Mouse (Mus musculus): ENCODE results near the gene Zbed6.

The Zbed6 gene

DNA sequence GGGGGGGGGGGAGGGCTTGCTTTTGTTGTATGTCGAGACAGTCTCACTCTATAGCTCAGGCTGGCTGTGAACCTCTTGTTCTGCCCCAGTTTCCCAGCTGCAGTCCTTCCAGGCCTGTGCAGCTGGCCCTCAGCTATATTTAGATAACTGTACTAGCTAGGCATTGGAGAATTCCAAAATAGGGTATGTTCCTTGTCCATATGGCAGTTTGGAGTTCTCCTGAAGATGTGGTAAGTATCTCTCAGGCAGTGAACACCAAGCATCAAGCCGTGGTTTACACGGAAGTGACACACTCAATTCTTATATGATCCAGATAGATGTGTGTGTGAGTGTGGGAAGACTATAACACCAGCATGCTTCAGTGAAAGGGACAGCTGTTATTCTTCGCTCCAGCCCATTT is 2.7 kb upstream of the Zbed6 start:
- no peak for DNase-seq (ENCODE audit: low spot score in 2 of 2)

DNA sequence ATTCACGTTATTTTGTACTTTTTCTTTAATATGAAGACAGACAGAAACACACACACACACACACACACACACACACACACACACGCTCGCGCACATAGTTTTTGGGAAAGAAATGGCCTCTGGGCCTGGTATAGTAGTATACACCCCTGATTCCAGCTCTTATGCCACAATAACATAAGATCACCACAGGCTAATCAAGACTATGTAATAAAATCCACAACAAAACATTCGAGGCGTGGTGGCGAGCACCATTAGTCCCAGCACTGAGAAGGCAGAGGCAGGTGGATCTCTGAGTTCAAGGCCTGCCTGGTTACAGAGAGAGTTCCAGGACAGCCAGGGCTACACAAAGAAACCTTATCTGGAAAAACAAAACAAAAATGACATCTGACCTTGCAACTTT is 2.3 kb upstream of the Zbed6 start:
- no peak for DNase-seq (ENCODE audit: low spot score in 2 of 2)

DNA sequence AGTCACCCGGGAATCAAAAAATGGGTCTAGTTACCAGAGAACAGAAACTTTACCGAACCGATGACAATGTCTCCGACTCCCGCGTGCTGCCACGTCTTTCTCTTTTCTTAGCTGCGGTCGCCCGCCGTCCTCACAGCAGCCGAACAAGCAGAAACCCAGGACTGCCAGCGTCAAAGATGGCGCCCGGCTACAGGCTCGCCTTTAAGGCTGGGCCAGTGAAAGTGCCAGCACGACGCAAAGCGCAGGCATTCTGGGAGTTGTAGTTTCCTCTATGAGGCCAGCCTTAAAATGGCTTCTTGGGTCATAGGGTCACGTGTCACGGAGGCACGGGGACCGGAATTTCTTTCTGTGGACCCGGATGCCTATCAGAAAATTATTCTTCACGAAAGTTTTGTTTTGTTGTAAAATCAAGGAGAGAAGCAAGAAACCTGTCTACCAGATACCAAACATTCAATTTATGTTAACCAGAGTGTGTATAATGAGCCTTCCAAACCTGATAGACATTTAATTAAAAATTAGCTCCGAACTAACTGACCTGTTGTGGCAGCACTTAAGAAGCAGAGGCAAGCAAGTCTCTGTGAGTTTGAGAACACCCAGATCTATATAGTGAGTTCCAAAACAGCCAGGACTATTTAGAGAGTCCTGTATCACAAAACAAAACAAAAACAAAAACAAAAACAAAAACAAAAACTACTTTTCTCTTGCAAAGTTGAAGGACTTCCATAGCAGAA is 683 bp upstream of the Zbed6 start, which contains the start of gene Gm38394:
Gene Gm38394, minus strand, starts transcription at position 116 of the 731 bp plus-strand sequence.
- peak; percentile 87 to 92 for DNase-seq (ENCODE audit: low spot score in 2 of 2)

DNA sequence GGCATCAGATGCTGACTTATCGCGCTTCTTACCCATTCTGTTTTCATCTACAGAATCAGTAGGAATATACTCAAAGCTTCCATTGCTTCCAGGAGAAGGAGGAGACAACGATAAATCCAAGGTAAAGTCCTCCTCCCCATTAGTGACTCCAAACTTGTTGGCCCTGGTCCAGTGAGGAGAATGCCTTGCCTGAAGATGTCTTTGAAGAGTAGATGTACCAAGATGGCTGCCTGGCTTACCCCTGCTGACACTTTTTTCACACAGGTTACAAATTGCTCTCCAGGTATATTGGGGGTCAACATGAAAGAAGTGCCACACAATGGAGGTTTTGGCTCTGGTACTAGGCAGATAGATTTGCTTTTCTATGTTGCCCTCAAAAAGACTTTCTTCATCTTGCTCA is 1.8 kb downstream of the Zbed6 start:
- no peak for DNase-seq (ENCODE audit: low spot score in 2 of 2)

DNA sequence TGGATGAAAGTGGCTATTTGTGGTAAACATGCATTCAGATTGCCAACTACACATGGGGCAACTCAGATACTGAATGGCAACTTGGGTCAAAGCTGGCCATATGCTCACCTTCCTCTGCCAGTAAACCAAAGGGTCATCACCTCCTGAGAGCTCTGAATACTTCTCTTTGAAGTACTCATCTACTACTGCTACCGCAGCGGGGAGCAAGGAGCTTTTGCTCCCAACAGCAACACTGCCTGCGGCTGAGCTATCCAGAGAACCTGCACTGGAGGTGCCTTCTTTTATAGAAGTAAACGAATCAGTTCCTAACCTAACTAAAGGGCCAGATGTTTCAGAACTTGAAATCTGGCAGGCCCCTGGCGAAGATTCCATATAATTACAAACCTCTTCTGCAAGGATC is 3.9 kb downstream of the Zbed6 start:
- DNase-seq (ENCODE audit: low spot score in 2 of 2), result no peak

DNA sequence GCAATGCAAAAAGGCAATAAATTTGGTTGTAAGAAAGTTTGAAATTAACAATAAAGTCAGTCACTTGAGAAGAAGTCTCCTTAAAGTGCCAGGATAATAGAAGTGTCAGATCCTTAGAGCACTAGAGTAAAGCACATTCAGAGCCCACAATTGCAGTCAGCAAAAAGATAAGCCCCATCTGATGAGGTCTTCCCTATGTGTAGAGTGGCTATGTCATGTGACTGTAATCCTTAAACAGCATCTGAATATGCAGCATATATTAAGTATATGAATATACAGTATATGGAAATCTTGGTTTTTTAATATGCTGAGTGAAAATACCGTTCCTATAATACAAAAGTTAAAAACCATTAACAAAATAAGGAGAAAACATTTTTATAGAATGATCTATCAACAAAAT is 7.7 kb downstream of the Zbed6 start:
- DNase-seq (ENCODE audit: low spot score in 2 of 2), result no peak

DNA sequence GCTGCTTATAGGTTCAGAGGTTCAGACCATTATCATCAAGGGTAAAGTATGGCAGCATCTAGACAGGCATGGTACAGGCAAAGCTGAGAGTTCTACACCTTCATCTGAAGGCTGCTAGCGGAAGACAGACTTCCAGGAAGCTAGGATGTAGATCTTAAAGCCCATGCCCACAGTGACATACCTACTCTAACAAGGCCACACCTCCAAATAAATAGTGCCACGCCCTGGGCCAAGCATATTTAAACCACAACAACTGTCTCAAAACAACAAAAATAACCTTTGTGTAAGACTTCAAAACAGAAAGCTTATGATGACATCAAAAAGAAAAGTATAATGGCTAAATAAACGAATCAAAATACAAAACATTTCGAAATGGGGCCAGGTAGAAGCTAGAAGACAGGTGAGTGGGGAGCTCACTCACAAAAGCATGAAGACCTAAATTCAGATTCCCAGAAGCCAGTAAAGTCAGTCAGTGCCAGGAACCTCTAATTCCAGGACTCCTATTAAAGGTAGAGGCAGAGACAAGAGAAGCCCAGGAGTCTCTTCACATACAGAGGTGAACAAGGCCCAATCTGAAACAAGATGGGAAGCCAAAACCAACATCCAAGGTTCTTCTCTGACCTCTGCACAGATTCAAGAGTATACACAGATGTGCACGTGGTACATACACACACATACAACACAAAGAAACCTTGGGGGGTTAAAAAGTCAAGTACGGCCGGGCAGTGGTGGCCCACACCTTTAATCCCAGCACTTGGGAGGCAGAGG is 10.2 kb downstream of the Zbed6 start:
- DNase-seq (ENCODE audit: low spot score in 2 of 2), result no peak

DNA sequence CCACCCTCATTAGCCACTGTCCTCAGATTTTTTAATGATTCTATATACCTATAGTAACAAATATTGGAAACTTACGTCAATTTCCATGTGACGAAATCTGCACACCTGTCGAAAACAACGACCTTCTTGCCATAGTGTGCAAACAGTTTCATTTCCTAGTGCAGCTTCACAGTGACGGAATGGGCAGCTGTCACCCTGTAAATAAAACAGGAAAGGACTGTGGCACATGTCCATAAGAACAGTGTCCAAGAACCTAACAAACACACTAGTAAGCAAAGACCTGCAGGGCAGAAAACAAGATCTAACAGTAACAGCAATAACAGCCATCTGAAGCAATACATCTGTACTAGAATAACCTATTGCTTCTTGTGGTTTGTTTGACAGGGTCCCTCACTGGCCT is 15.0 kb downstream of the Zbed6 start:
- no peak for DNase-seq (ENCODE audit: low spot score in 2 of 2)

DNA sequence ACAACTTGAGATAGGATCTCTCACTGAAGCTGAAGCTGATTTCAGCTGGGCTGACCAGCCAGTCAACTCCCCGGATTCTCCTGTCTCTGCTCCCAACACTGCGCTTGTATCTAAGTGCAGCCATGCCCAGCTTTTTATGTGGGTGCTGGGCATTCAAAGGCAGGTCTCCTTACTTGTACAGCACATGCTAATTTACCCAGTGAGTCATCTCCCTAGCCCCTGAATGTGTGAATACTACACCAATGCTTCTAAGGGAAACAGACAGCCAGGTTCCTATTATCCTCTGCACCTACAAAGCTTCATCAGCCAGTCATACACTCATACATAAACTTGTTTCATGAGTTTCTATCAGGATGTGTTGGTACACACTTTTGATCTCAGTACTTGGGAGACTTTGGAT is 19.5 kb downstream of the Zbed6 start:
- DNase-seq (ENCODE audit: low spot score in 2 of 2), result no peak

DNA sequence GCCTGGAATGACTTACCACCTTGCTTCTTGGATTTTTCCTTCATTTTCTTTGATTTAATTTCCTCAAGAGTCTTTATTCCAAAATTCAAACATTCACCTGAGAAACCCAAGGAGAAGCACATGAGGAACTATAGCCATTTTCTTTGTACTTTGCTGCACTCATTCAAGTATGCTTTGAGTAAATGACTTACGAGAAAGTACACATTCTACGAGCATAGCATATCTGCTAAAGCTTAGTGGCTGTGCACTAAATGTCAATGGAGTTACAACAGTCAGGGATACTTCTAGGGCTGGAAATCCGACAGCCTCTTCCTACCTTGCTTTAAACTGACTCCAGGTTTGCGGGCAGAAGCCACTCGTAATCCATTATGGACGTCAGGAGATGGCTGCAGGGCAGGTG is 22.2 kb downstream of the Zbed6 start:
- no peak for DNase-seq (ENCODE audit: low spot score in 2 of 2)

DNA sequence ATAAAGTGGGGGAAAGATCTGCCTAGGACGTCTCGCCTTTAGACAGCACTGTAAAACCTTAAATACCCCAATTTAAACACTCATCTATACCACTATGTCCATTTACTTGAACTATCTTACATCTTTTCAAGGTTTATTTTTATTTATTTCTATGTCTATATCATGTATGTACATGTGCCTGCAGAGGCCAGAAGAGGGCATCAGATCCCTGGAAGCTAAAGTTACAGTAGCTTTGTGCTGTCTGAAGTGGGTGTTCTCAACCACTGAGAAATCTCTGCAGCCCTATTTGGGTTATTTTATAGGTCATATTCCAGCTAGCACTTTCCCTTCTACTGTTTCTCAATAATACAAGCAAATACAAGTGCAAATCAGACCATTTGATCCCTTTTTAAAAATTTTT is 28.5 kb downstream of the Zbed6 start:
- DNase-seq (ENCODE audit: low spot score in 2 of 2), result no peak

DNA sequence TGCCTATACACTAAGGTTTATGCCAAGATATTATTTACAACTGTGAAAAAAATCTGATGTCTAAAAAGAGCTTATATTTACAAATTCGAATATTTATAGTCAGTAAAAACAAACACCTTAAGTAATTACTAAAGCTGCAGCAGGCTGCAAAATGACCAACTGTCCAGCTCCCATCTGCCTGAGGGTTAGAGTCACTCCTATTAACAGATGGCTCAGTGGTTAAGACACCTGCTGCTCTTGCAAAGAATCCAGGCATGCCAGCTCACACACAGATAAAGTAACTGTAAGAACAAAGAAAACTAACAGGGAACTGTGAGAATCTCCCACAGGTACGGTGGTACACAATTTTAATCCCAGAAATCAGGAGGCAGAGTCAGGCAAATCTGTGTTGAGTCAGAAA is 35.6 kb downstream of the Zbed6 start:
- DNase-seq (ENCODE audit: low spot score in 2 of 2), result no peak

DNA sequence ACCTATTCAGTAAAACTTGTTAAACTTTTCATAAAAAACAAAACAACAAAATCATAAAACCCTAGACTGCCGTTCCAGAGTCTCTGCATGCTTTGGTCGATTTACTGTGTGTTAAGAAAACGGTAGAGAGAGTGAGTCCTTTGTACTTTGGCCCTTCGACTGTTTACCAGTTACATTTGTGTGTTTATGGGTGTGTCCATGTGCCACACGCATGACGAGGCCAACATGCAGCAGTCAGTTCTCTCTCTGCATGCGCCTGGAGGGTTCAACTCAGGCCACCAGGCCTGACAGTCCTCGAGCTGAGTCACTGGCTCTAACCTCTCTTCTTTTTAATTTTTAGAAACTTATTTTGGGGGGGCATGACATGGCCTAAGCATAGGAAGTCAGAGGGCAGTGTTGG is 42.4 kb downstream of the Zbed6 start:
- DNase-seq (ENCODE audit: low spot score in 2 of 2), result no peak

DNA sequence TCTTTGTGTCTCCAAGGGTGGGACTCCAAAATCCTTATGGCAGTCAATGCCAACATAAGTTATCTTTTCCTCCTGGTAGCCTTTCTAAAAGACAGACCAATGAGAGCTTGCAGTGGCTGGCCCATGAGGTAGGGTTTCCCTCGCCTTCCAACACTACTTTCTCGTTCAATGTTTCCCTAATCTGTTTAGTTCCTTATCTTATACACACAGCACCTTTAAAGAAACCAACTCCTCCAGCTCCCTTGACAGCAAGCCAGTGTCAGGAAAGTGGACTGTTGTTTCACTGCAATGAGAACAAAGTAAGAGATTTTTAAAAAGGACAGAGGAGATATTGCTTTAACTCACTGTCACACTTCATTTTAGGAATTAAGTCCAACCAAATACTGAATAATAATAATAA is 42.8 kb downstream of the Zbed6 start:
- DNase-seq (ENCODE audit: low spot score in 2 of 2), result no peak

DNA sequence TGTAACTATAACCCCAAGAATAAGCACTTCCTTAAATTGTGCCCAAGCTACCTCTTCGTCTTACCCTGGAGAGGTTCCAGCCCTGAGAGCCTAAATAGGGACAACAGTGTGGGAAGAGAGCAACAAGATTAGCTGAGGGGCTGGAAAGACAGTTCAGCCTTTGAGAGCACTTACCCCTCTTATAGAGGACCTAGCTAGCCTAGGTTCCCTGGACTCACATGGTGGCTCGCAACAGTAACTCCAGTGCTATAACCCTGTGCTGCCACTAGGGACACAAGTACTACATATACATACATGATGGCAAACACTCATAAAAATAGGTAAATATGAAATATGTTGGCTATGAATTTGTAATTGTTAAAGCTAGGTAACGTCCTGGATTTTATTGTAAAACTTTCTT is 46.9 kb downstream of the Zbed6 start:
- DNase-seq (ENCODE audit: low spot score in 2 of 2), result no peak

DNA sequence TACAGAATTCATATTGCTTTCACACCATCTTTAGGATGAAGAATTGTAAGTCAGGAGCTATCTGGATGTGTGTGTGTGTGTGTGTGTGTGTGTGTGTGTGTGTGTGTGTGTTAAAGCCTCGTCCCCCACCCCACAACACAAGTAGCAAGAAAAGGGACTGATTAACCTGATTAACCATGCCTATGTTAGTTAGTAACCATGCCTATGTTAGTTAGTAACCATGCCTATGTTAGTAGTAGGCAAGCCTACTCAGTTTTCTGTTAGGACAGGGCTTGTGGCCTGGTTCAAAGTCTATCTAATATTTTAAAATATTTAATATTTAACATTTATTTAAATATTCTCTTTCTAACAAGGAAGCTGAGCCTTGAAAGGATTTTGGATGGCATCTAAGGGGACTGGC is 49.2 kb downstream of the Zbed6 start:
- DNase-seq (ENCODE audit: low spot score in 2 of 2), result no peak

DNA sequence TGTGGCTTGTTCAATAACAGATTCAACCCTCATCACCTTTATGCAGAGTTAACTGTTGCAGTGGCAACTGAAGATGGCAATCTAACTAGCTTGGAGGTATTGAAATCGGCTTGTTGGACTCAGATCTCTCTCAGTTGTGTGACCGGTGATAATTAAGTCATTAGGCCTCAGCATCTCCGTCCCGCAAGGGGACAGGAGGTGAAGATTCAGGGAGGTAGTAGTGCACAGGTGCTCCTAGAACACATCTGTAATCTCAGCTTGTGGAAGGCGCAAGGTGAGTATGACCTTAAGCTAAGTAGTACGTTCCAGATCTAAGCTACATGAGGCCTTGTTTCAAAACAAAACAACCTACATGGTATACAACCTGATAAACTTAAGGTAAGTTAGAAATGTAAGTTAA is 50.1 kb downstream of the Zbed6 start:
- DNase-seq (ENCODE audit: low spot score in 2 of 2), result no peak

DNA sequence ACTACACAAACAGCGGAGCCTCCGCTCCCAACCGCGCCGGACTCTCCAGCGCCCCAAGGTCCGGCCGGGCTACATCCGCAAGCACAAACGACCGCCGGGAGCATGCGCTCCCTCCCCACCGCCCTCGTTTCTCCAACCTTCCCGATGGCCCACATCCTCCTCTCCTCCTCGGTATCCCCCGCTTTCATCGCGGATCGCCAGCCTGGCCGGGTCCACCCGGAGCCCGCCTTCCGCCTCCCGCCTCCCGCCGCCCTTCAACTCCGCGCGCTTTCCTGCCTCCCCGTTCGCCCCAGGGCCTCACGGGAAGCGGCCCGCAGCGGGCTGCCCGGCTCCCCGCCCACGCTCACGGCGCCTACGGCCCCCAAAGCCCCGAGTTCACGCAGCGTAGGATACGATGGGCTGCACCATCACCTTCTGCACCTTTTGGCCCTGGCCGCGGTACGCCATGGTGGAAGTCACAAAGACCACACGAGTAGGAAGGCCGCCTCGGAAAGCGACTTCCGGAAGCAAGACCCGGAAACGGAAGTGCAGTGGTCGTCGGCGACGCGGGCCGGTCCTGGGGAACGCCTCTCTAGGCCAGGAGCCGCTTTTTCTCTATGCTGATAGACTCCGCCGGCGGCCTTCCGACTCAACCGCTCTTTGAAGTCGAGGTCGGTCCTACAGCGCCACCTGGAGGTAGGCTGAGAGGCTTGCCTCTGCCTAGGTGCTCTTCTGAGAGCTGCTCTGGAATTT is 50.7 kb downstream of the Zbed6 start, which contains the start of gene Snrpe:
Gene Snrpe, minus strand, starts transcription at position 521 of the 732 bp plus-strand sequence.
- peak; percentile 94 to 98 for DNase-seq (ENCODE audit: low spot score in 2 of 2)

Data from urinary bladder, postnatal 4 days (tissue).